Mouse (Mus musculus): ENCODE measurements around the gene Gcnt2.
"Not testable (repeated sequence)": the region's sequence is repeated elsewhere in the genome, so short reads cannot be mapped to it uniquely, and the experiment has no call there.

Gcnt2 gene

GRCm38 (mm10) chr13:40874021-40874420 lies 14.5 kb downstream of the Gcnt2 start:
- DNase-seq (ENCODE audit: low spot score in 2 of 2): no peak

GRCm38 (mm10) chr13:40875415-40875814 lies 15.9 kb downstream of the Gcnt2 start:
- no peak for DNase-seq (ENCODE audit: low spot score in 2 of 2)

GRCm38 (mm10) chr13:40877589-40877988 lies 18.0 kb downstream of the Gcnt2 start:
- DNase-seq (ENCODE audit: low spot score in 2 of 2): no peak

GRCm38 (mm10) chr13:40880557-40880956 lies 21.0 kb downstream of the Gcnt2 start:
- DNase-seq (ENCODE audit: low spot score in 2 of 2): no peak

GRCm38 (mm10) chr13:40882606-40883005 lies 23.1 kb downstream of the Gcnt2 start:
- no peak for DNase-seq (ENCODE audit: low spot score in 2 of 2)

- DNase-seq (ENCODE audit: low spot score in 2 of 2): no peak
Measured at GRCm38 (mm10) chr13:40883903-40884302, 24.3 kb downstream of the Gcnt2 start.

GRCm38 (mm10) chr13:40884878-40885277 lies 25.3 kb downstream of the Gcnt2 start:
- no peak for DNase-seq (ENCODE audit: low spot score in 2 of 2)

GRCm38 (mm10) chr13:40885935-40886642 lies 26.5 kb downstream of the Gcnt2 start:
- DNase-seq (ENCODE audit: low spot score in 2 of 2): no peak

- DNase-seq (ENCODE audit: low spot score in 2 of 2): peak in 1 of 2 experiments; percentile 15
Measured at GRCm38 (mm10) chr13:40886643-40887381, 27.3 kb downstream of the Gcnt2 start.

- peak; percentile 15 to 27 for DNase-seq (ENCODE audit: low spot score in 2 of 2)
Measured at GRCm38 (mm10) chr13:40890595-40890994, 31.0 kb downstream of the Gcnt2 start.

GRCm38 (mm10) chr13:40891369-40891768 lies 31.8 kb downstream of the Gcnt2 start:
- not testable (repeated sequence) for DNase-seq (ENCODE audit: low spot score in 2 of 2)

GRCm38 (mm10) chr13:40892043-40892442 lies 32.5 kb downstream of the Gcnt2 start:
- no peak for DNase-seq (ENCODE audit: low spot score in 2 of 2)

GRCm38 (mm10) chr13:40892547-40892946 lies 33.0 kb downstream of the Gcnt2 start:
- DNase-seq (ENCODE audit: low spot score in 2 of 2): no peak

GRCm38 (mm10) chr13:40893573-40893972 lies 34.0 kb downstream of the Gcnt2 start:
- DNase-seq (ENCODE audit: low spot score in 2 of 2): no peak

GRCm38 (mm10) chr13:40898049-40898690 lies 38.6 kb downstream of the Gcnt2 start:
- not testable (repeated sequence) for DNase-seq (ENCODE audit: low spot score in 2 of 2)

GRCm38 (mm10) chr13:40898698-40899097 lies 39.1 kb downstream of the Gcnt2 start:
- DNase-seq (ENCODE audit: low spot score in 2 of 2): no peak

GRCm38 (mm10) chr13:40899349-40899993 lies 39.9 kb downstream of the Gcnt2 start:
- peak; percentile 49 to 73 for DNase-seq (ENCODE audit: low spot score in 2 of 2)

GRCm38 (mm10) chr13:40899994-40900970 lies 40.7 kb downstream of the Gcnt2 start:
- no peak for DNase-seq (ENCODE audit: low spot score in 2 of 2)

- no peak for DNase-seq (ENCODE audit: low spot score in 2 of 2)
Measured at GRCm38 (mm10) chr13:40901263-40901662, 41.7 kb downstream of the Gcnt2 start.

- DNase-seq (ENCODE audit: low spot score in 2 of 2): no peak
Measured at GRCm38 (mm10) chr13:40901831-40902459, 42.4 kb downstream of the Gcnt2 start.
